Mouse (Mus musculus): ENCODE results near the gene Tbcc. TPM values are rescaled to one million over a fixed set of nuclear protein-coding genes. Genes with fewer than 3 reads are reported as not detected.
"Not testable (repeated sequence)": the region's sequence is repeated elsewhere in the genome, so short reads cannot be mapped to it uniquely, and the experiment has no call there.

The Tbcc gene
- polyA plus RNA-seq (2012; rRNA removed) = 17.2 and 21.3 TPM in 2 replicates

- Histone ChIP-seq H3K27ac (ENCODE audit: insufficient read depth, low read length) (peak within 1 kb of the TSS; percentile 98), H3K4me3 (ENCODE audit: extremely low read depth, insufficient read depth, insufficient read length) (peak within 1 kb of the TSS; percentile 98), H3K4me1 (ENCODE audit: control insufficient read depth, insufficient read depth, insufficient read length) (peaks cover 10% of the 10 kb centered on the region), H3K27me3 (ENCODE audit: control insufficient read depth, insufficient read depth, low read length) (no peaks in the 10 kb centered on the region), H3K36me3 (ENCODE audit: control insufficient read depth, insufficient read depth, low read length) (no peaks in the 10 kb centered on the region)
- no peak for TF ChIP-seq CTCF (IDR thresholded peaks at IDR 0.05; ENCODE audit: extremely low read depth, insufficient read depth, insufficient read length, insufficient replicate concordance)
- peak; percentile 98 for TF ChIP-seq POLR2A (IDR thresholded peaks at IDR 0.05; ENCODE audit: low read depth, low read length)
- DNase-seq (ENCODE audit: low read depth in 1 of 2, low spot score in 2 of 2) = peak; percentile 96
- 1% methylated on average over 40 of the region's 40 CpGs for WGBS
Observed at GRCm38 (mm10) chr17:46890116-46890815, at the start of gene Tbcc. Gene Tbcc (plus strand): TSS chr17:46890684.

DNA sequence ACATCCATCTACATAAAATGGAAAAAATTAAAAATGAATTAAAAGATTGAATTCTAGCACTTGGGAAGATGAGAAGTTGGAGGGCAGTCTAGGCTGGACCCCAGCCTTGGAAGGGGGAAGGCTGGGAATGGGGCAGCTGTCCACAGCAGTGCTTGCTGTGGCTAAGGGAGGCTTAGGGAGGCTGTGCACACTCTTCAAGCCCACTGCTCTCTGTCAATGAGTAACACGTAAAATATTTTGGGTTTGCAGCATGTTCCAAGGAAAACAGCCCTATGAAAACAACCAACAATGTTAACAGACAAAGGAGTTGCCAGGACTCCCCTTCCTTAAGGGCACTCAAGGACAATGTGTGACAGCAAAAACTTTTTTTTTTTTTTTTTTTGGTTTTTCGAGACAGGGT, 47.5 kb upstream of the Tbcc start:
- TF ChIP-seq POLR2A (IDR thresholded peaks at IDR 0.05; ENCODE audit: low read depth, low read length) (no peak), CTCF (IDR thresholded peaks at IDR 0.05; ENCODE audit: extremely low read depth, insufficient read depth, insufficient read length, insufficient replicate concordance) (no peak)
- Histone ChIP-seq H3K27me3 (ENCODE audit: control insufficient read depth, insufficient read depth, low read length) (no peaks in the 10 kb centered on the region), H3K4me1 (ENCODE audit: control insufficient read depth, insufficient read depth, insufficient read length) (peaks cover 3% of the 10 kb centered on the region; the same call in 1 of the 2 replicates), H3K4me3 (ENCODE audit: extremely low read depth, insufficient read depth, insufficient read length) (no peak overlapping the region), H3K36me3 (ENCODE audit: control insufficient read depth, insufficient read depth, low read length) (no peaks in the 10 kb centered on the region), H3K27ac (ENCODE audit: insufficient read depth, low read length) (no peak overlapping the region)
- no peak for DNase-seq (ENCODE audit: low read depth in 1 of 2, low spot score in 2 of 2)
- WGBS = 76% methylated on average over 2 of the region's 2 CpGs

DNA sequence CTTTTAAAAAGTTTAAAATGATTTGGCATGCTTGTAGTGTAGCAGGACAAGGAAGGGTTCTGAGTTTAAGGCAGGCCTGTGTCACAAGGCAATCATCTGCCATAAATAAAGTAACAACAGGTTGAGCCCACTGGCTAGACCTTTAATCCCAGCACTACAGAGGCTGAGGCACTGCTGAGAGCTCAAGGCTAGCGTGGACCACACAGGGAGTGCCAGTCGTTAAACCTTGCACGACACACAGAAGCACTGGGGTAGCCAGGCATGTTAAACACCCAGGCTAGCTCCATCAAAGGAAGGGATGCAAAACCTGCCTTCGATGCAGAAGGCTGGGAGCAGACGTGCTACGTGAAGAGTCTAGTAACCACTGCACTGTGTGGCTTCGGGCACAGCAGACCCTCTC, 46.8 kb upstream of the Tbcc start:
- Histone ChIP-seq H3K4me3 (ENCODE audit: extremely low read depth, insufficient read depth, insufficient read length) (no peak overlapping the region), H3K27me3 (ENCODE audit: control insufficient read depth, insufficient read depth, low read length) (no peaks in the 10 kb centered on the region), H3K27ac (ENCODE audit: insufficient read depth, low read length) (no peak overlapping the region), H3K36me3 (ENCODE audit: control insufficient read depth, insufficient read depth, low read length) (no peaks in the 10 kb centered on the region), H3K4me1 (ENCODE audit: control insufficient read depth, insufficient read depth, insufficient read length) (no peaks in the 10 kb centered on the region)
- DNase-seq (ENCODE audit: low read depth in 1 of 2, low spot score in 2 of 2) = no peak
- TF ChIP-seq CTCF (IDR thresholded peaks at IDR 0.05; ENCODE audit: extremely low read depth, insufficient read depth, insufficient read length, insufficient replicate concordance) (no peak), POLR2A (IDR thresholded peaks at IDR 0.05; ENCODE audit: low read depth, low read length) (no peak)
- 94% methylated on average over 7 of the region's 7 CpGs for WGBS

DNA sequence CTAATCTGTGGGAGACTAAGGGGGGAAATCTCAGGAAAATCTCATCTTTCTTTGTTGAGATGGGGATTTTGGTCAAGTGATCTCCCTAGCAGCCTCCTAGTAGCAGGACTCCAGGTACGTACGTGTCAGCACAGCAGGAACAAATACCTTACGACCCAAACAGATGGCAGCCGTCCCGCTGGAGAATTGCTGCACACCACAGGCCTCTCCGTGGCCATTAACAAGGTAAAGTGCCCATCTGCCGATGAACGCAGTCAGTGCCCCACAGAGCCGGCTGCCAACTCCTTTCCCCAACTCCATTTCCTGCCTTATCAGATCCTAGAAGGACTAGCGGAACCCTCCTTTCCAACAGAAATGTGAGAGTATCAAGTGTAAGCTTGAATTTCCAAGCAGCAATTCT, 45.7 kb upstream of the Tbcc start:
- Histone ChIP-seq H3K27ac (ENCODE audit: insufficient read depth, low read length) (no peak overlapping the region), H3K4me1 (ENCODE audit: control insufficient read depth, insufficient read depth, insufficient read length) (no peaks in the 10 kb centered on the region), H3K27me3 (ENCODE audit: control insufficient read depth, insufficient read depth, low read length) (no peaks in the 10 kb centered on the region), H3K36me3 (ENCODE audit: control insufficient read depth, insufficient read depth, low read length) (no peaks in the 10 kb centered on the region), H3K4me3 (ENCODE audit: extremely low read depth, insufficient read depth, insufficient read length) (no peak overlapping the region)
- DNase-seq (ENCODE audit: low read depth in 1 of 2, low spot score in 2 of 2) = no peak
- TF ChIP-seq CTCF (IDR thresholded peaks at IDR 0.05; ENCODE audit: extremely low read depth, insufficient read depth, insufficient read length, insufficient replicate concordance) = no peak
- TF ChIP-seq POLR2A (IDR thresholded peaks at IDR 0.05; ENCODE audit: low read depth, low read length) = no peak
- 93% methylated on average over 10 of the region's 10 CpGs for WGBS

DNA sequence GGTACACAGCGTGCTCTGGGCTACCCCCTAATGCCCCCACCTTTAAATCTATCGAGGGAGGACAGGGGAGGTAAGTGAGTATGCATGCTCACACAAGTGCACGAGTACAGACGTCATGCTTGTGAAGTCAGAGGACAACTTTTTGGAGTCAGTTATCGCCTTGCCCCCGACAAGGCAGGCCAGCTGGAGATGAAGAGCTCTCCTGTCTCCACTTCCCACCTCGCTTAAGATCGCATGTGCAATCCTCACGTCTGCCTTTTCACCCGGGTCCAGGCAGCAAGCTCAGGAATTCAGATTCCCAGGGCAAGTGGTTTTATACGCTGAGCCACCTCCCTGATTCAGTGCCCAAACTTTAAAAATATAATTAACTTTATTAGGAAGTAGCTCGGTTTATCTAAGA, 45.2 kb upstream of the Tbcc start:
- TF ChIP-seq CTCF (IDR thresholded peaks at IDR 0.05; ENCODE audit: extremely low read depth, insufficient read depth, insufficient read length, insufficient replicate concordance) = no peak
- TF ChIP-seq POLR2A (IDR thresholded peaks at IDR 0.05; ENCODE audit: low read depth, low read length) = no peak
- Histone ChIP-seq H3K36me3 (ENCODE audit: control insufficient read depth, insufficient read depth, low read length) (no peaks in the 10 kb centered on the region), H3K27ac (ENCODE audit: insufficient read depth, low read length) (no peak overlapping the region), H3K27me3 (ENCODE audit: control insufficient read depth, insufficient read depth, low read length) (no peaks in the 10 kb centered on the region), H3K4me1 (ENCODE audit: control insufficient read depth, insufficient read depth, insufficient read length) (no peaks in the 10 kb centered on the region), H3K4me3 (ENCODE audit: extremely low read depth, insufficient read depth, insufficient read length) (no peak overlapping the region)
- 90% methylated on average over 12 of the region's 12 CpGs for WGBS
- DNase-seq (ENCODE audit: low read depth in 1 of 2, low spot score in 2 of 2) = no peak

- not testable (repeated sequence) for H3K4me1 ChIP-seq (ENCODE audit: control insufficient read depth, insufficient read depth, insufficient read length); H3K36me3 ChIP-seq (ENCODE audit: control insufficient read depth, insufficient read depth, low read length); H3K27ac ChIP-seq (ENCODE audit: insufficient read depth, low read length); DNase-seq (ENCODE audit: low read depth in 1 of 2, low spot score in 2 of 2); H3K27me3 ChIP-seq (ENCODE audit: control insufficient read depth, insufficient read depth, low read length); H3K4me3 ChIP-seq (ENCODE audit: extremely low read depth, insufficient read depth, insufficient read length)
- WGBS = 97% methylated on average over 18 of the region's 18 CpGs
Observed at GRCm38 (mm10) chr17:46846573-46846972, 43.9 kb upstream of the Tbcc start.

GRCm38 (mm10) chr17:46847206-46847605, 43.3 kb upstream of the Tbcc start:
- Histone ChIP-seq H3K4me3 (ENCODE audit: extremely low read depth, insufficient read depth, insufficient read length) (no peak overlapping the region), H3K4me1 (ENCODE audit: control insufficient read depth, insufficient read depth, insufficient read length) (peaks cover 6% of the 10 kb centered on the region), H3K27ac (ENCODE audit: insufficient read depth, low read length) (no peak overlapping the region), H3K27me3 (ENCODE audit: control insufficient read depth, insufficient read depth, low read length) (no peaks in the 10 kb centered on the region), H3K36me3 (ENCODE audit: control insufficient read depth, insufficient read depth, low read length) (no peaks in the 10 kb centered on the region)
- TF ChIP-seq CTCF (IDR thresholded peaks at IDR 0.05; ENCODE audit: extremely low read depth, insufficient read depth, insufficient read length, insufficient replicate concordance) (no peak), POLR2A (IDR thresholded peaks at IDR 0.05; ENCODE audit: low read depth, low read length) (no peak)
- WGBS = 94% methylated on average over 7 of the region's 7 CpGs
- no peak for DNase-seq (ENCODE audit: low read depth in 1 of 2, low spot score in 2 of 2)
